Mouse (Mus musculus): ENCODE results near the gene Siah1b. TPM values are rescaled to one million over a fixed set of nuclear protein-coding genes. Genes with fewer than 3 reads are reported as not detected.

The Siah1b gene
- total RNA-seq (2012; rRNA removed): 21.8 and 29.9 TPM in 2 replicates

DNA sequence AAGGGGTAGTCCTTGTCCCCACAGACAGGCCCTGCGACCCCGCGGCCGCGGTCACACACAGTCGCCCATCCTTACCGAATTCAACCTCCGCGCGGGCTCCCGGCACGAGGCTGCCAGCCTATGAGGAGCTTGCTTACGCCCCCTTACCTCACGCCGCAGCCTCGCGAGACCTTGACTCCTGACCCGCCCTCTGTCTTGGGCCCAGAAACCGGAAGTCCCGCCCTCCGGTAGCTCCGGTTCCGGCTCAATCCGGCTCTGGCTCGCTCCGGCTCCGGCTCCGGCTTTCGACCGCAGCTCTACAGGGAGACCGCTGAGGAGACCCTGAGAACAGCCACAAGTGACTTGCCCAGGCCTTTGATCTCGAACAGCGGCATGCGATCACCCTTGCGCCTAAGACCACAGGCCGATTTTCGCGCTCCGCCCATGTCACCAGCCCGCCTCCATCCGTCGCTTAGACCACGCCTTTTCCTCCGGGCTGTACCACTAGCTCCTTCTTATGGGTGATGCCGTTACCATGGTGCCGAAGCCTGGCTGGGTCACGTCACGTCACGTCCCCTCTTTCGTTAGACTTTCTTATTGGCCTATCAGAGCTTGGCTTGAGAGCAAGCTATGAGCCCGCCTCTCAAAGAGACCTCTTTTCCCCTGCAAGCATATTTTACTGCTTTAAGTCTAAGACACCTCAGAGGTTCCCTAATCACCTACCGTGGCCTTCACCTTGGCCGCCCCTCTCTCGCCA is at the start of gene Siah1b:
Gene Siah1b, minus strand, starts transcription at position 454 of the 736 bp plus-strand sequence.
- H3K9ac ChIP-seq (ENCODE audit: insufficient read depth, low read depth, low read length, poor library complexity, severe bottlenecking): peak within 1 kb of the TSS; percentile 98
- peak; percentile 70 for DNase-seq (ENCODE audit: low read depth, low spot score)
- H3K4me3 ChIP-seq (ENCODE audit: insufficient read depth in 1 of 2, low read depth in 1 of 2, low read length in 2 of 2, poor library complexity in 1 of 2, severe bottlenecking in 1 of 2): peak within 1 kb of the TSS; percentile 83 to 87
- H3K27ac ChIP-seq (ENCODE audit: insufficient read depth, low read depth, low read length, poor library complexity, severe bottlenecking): peak within 1 kb of the TSS; percentile 94
- no peaks in the 10 kb centered on the region for H3K9me3 ChIP-seq (ENCODE audit: control insufficient read depth, insufficient read depth, low read depth, low read length)
- 0 out of 4 replicates have a peak, but pooled peaks cover 0 to 1% of the 10 kb centered on the region in 2 experiments for H3K4me1 ChIP-seq (ENCODE audit: control insufficient read depth in 2 of 2, insufficient read depth in 2 of 2, low read length in 2 of 2, poor library complexity in 1 of 2)
- TF ChIP-seq MAFK (IDR thresholded peaks at IDR 0.05; ENCODE audit: insufficient read depth, low read depth, low read length) (no peak), CHD2 (IDR thresholded peaks at IDR 0.05; ENCODE audit: low read depth, low read length) (peak; percentile 90), HCFC1 (IDR thresholded peaks at IDR 0.05; ENCODE audit: borderline replicate concordance, insufficient read depth, low read length) (no peak), ZC3H11A (IDR thresholded peaks at IDR 0.05; ENCODE audit: borderline replicate concordance, low read depth, low read length) (no peak), ZNF384 (IDR thresholded peaks at IDR 0.05; ENCODE audit: low read depth, low read length) (no peak)
- in situ Hi-C loops (cut with MboI; ENCODE audit: low sequenced_read_pairs in 2 of 2, unreplicated experiment in 2 of 2): loop anchor here in 1 of 2 experiments (10.0 kb wide), 1 partner anchor 121 kb away; the partner anchor contains the start of gene Zrsr2
- H3K36me3 ChIP-seq (ENCODE audit: control insufficient read depth, insufficient read depth, low read length, poor library complexity, severe bottlenecking): peaks cover 10% of the 10 kb centered on the region

GRCm38 (mm10) chrX:164123942-164124341 is 47.6 kb upstream of the Siah1b start:
- no peaks in the 10 kb centered on the region for H3K9me3 ChIP-seq (ENCODE audit: control insufficient read depth, insufficient read depth, low read depth, low read length)
- no peak for DNase-seq (ENCODE audit: low read depth, low spot score)
- no peak overlapping the region for H3K9ac ChIP-seq (ENCODE audit: insufficient read depth, low read depth, low read length, poor library complexity, severe bottlenecking)
- H3K36me3 ChIP-seq (ENCODE audit: control insufficient read depth, insufficient read depth, low read length, poor library complexity, severe bottlenecking): no peaks in the 10 kb centered on the region
- TF ChIP-seq CHD2 (IDR thresholded peaks at IDR 0.05; ENCODE audit: low read depth, low read length): no peak
- in situ Hi-C loops (cut with MboI; ENCODE audit: low sequenced_read_pairs in 2 of 2, unreplicated experiment in 2 of 2): no loop called here
- no peaks in the 10 kb centered on the region for H3K4me1 ChIP-seq (ENCODE audit: control insufficient read depth in 2 of 2, insufficient read depth in 2 of 2, low read length in 2 of 2, poor library complexity in 1 of 2)
- H3K27ac ChIP-seq (ENCODE audit: insufficient read depth, low read depth, low read length, poor library complexity, severe bottlenecking): no peak overlapping the region
- H3K4me3 ChIP-seq (ENCODE audit: insufficient read depth in 1 of 2, low read depth in 1 of 2, low read length in 2 of 2, poor library complexity in 1 of 2, severe bottlenecking in 1 of 2): no peak overlapping the region

- H3K4me1 ChIP-seq (ENCODE audit: control insufficient read depth in 2 of 2, insufficient read depth in 2 of 2, low read length in 2 of 2, poor library complexity in 1 of 2): no peaks in the 10 kb centered on the region
- no peaks in the 10 kb centered on the region for H3K9me3 ChIP-seq (ENCODE audit: control insufficient read depth, insufficient read depth, low read depth, low read length)
- H3K27ac ChIP-seq (ENCODE audit: insufficient read depth, low read depth, low read length, poor library complexity, severe bottlenecking): no peak overlapping the region
- H3K4me3 ChIP-seq (ENCODE audit: insufficient read depth in 1 of 2, low read depth in 1 of 2, low read length in 2 of 2, poor library complexity in 1 of 2, severe bottlenecking in 1 of 2): no peak overlapping the region
- TF ChIP-seq ZC3H11A (IDR thresholded peaks at IDR 0.05; ENCODE audit: borderline replicate concordance, low read depth, low read length) (no peak), MAFK (IDR thresholded peaks at IDR 0.05; ENCODE audit: insufficient read depth, low read depth, low read length) (no peak), HCFC1 (IDR thresholded peaks at IDR 0.05; ENCODE audit: borderline replicate concordance, insufficient read depth, low read length) (no peak), CHD2 (IDR thresholded peaks at IDR 0.05; ENCODE audit: low read depth, low read length) (no peak), ZNF384 (IDR thresholded peaks at IDR 0.05; ENCODE audit: low read depth, low read length) (no peak)
- no peaks in the 10 kb centered on the region for H3K36me3 ChIP-seq (ENCODE audit: control insufficient read depth, insufficient read depth, low read length, poor library complexity, severe bottlenecking)
- no peak overlapping the region for H3K9ac ChIP-seq (ENCODE audit: insufficient read depth, low read depth, low read length, poor library complexity, severe bottlenecking)
- DNase-seq (ENCODE audit: low read depth, low spot score): no peak
- in situ Hi-C loops (cut with MboI; ENCODE audit: low sequenced_read_pairs in 2 of 2, unreplicated experiment in 2 of 2): no loop called here
These were observed 37.5 kb upstream of the Siah1b start for GRCm38 (mm10) chrX:164113744-164114143.

DNA sequence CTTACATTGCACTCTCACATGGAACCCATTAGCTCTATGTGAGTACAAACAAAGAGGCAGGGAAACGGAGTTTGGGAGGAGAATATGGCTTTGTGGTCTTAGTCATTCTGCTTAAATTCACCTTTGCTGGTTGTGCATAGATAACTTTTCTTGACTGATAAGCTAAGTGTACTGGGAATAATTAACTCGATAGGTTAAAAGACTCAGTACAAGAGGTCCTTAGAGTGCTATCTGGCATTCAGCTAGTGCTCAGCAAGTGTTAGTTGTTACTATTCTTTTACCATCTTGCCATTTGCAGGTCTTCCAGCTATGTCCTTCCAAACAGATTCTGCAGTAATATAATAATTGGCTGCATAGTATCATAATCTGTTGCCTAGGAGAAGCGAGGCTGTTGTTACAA is 34.9 kb upstream of the Siah1b start:
- Histone ChIP-seq H3K9ac (ENCODE audit: insufficient read depth, low read depth, low read length, poor library complexity, severe bottlenecking) (no peak overlapping the region), H3K27ac (ENCODE audit: insufficient read depth, low read depth, low read length, poor library complexity, severe bottlenecking) (no peak overlapping the region), H3K4me3 (ENCODE audit: insufficient read depth in 1 of 2, low read depth in 1 of 2, low read length in 2 of 2, poor library complexity in 1 of 2, severe bottlenecking in 1 of 2) (no peak overlapping the region), H3K9me3 (ENCODE audit: control insufficient read depth, insufficient read depth, low read depth, low read length) (no peaks in the 10 kb centered on the region), H3K4me1 (ENCODE audit: control insufficient read depth in 2 of 2, insufficient read depth in 2 of 2, low read length in 2 of 2, poor library complexity in 1 of 2) (no peaks in the 10 kb centered on the region), H3K36me3 (ENCODE audit: control insufficient read depth, insufficient read depth, low read length, poor library complexity, severe bottlenecking) (no peaks in the 10 kb centered on the region)
- in situ Hi-C loops (cut with MboI; ENCODE audit: low sequenced_read_pairs in 2 of 2, unreplicated experiment in 2 of 2): no loop called here
- TF ChIP-seq MAFK (IDR thresholded peaks at IDR 0.05; ENCODE audit: insufficient read depth, low read depth, low read length) (no peak), CHD2 (IDR thresholded peaks at IDR 0.05; ENCODE audit: low read depth, low read length) (no peak)
- no peak for DNase-seq (ENCODE audit: low read depth, low spot score)

DNA sequence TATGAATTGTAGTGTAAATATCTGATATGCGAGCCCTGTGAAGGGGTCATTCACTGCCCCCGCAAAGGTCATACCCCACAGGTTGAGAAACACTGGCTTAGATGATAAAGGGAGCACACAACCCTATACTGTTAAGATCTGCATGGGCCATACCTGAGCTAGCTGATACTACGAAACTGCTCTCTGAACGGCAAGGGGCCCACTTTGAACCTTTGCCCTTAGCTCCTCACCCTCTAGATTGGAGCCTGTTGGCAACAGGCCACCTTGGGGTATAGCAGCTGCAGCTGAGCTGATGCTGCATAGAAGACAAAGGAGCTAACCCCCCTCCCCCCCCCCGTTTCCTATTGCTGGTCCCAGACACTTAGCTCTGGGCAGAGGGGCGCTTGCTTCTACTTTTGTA is 26.4 kb upstream of the Siah1b start:
- TF ChIP-seq MAFK (IDR thresholded peaks at IDR 0.05; ENCODE audit: insufficient read depth, low read depth, low read length) (no peak), ZC3H11A (IDR thresholded peaks at IDR 0.05; ENCODE audit: borderline replicate concordance, low read depth, low read length) (no peak), HCFC1 (IDR thresholded peaks at IDR 0.05; ENCODE audit: borderline replicate concordance, insufficient read depth, low read length) (no peak), CHD2 (IDR thresholded peaks at IDR 0.05; ENCODE audit: low read depth, low read length) (no peak), ZNF384 (IDR thresholded peaks at IDR 0.05; ENCODE audit: low read depth, low read length) (no peak)
- DNase-seq (ENCODE audit: low read depth, low spot score): no peak
- no peak overlapping the region for H3K4me3 ChIP-seq (ENCODE audit: insufficient read depth in 1 of 2, low read depth in 1 of 2, low read length in 2 of 2, poor library complexity in 1 of 2, severe bottlenecking in 1 of 2)
- in situ Hi-C loops (cut with MboI; ENCODE audit: low sequenced_read_pairs in 2 of 2, unreplicated experiment in 2 of 2): no loop called here
- no peaks in the 10 kb centered on the region for H3K4me1 ChIP-seq (ENCODE audit: control insufficient read depth in 2 of 2, insufficient read depth in 2 of 2, low read length in 2 of 2, poor library complexity in 1 of 2)
- H3K36me3 ChIP-seq (ENCODE audit: control insufficient read depth, insufficient read depth, low read length, poor library complexity, severe bottlenecking): no peaks in the 10 kb centered on the region
- no peak overlapping the region for H3K27ac ChIP-seq (ENCODE audit: insufficient read depth, low read depth, low read length, poor library complexity, severe bottlenecking)
- no peaks in the 10 kb centered on the region for H3K9me3 ChIP-seq (ENCODE audit: control insufficient read depth, insufficient read depth, low read depth, low read length)
- no peak overlapping the region for H3K9ac ChIP-seq (ENCODE audit: insufficient read depth, low read depth, low read length, poor library complexity, severe bottlenecking)
